Mouse (Mus musculus): ENCODE data around the gene Large2. TPM values are rescaled to one million over a fixed set of nuclear protein-coding genes. Genes with fewer than 3 reads are reported as not detected.

Large2 gene
- polyA plus RNA-seq, 1 experiment from 2014 or later = 1.6 TPM

DNA sequence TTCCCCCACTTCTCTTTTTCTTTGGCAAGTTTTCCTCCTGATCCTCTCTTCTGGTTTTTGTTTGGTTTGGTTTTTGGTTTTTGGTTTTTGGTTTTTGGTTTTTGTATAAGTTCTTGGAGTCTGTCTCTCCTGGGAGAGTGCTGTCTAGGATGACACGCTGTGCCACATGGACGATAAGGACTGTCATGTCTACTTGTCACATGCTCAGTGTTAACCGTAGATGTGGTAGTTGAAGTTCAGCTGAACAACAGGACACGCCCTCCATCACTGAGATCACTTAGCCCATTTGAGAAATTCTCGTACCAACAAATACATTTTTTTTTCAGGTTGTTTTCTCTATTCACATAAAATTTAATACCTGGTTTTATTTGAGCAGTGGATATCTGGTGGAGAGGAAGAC lies 57.4 kb downstream of the Large2 start:
- ATAC-seq (replicated peaks; ENCODE audit: insufficient number of reproducible peaks, insufficient read depth, low FRiP score, low read depth) = no peak

DNA sequence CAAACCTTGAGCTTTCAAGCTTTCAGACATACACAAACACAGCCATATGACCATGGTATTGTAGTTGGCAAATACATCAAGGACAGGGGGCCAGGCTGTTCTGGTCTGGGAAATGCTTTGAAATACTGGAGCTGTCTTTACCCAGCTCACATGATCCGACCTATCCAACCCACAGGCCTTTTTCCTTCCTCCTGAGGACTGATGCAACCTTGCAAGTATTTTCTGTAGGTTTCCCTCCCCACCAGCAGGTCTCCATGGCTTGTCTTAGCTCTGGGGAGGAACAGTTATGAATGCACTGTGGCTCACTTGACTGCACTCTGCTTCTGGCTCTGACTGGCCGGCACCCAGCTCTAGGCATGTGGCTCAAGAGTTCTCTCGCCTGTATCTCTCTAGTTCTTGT lies 58.0 kb downstream of the Large2 start:
- no peak for ATAC-seq (replicated peaks; ENCODE audit: insufficient number of reproducible peaks, insufficient read depth, low FRiP score, low read depth)
- no peaks in the 10 kb centered on the region; the same call in 1 of the 2 replicates for H3K4me1 ChIP-seq (replicated peaks)
- WGBS = 56% methylated on average over 3 of the region's 3 CpGs
- 0 out of 2 replicates have a peak, but pooled peaks cover 1% of the 10 kb centered on the region for H3K36me3 ChIP-seq
- H3K9ac ChIP-seq = no peak overlapping the region
- no peaks in the 10 kb centered on the region for H3K9me3 ChIP-seq (replicated peaks)
- no peak overlapping the region for H3K27ac ChIP-seq
- H3K4me2 ChIP-seq = no peak overlapping the region
- H3K27me3 ChIP-seq = no peaks in the 10 kb centered on the region
- H3K4me3 ChIP-seq = no peak overlapping the region

More for the DNA sequence above, 57.4 kb downstream of the Large2 start:
- peaks cover 7% of the 10 kb centered on the region; the same call in 1 of the 2 replicates for H3K36me3 ChIP-seq
- H3K4me3 ChIP-seq = no peak overlapping the region
- H3K27me3 ChIP-seq = no peaks in the 10 kb centered on the region
- H3K9me3 ChIP-seq (replicated peaks) = no peaks in the 10 kb centered on the region
- no peak overlapping the region for H3K27ac ChIP-seq
- no peak overlapping the region for H3K4me2 ChIP-seq
- no peak overlapping the region for H3K9ac ChIP-seq
- H3K4me1 ChIP-seq (replicated peaks) = no peaks in the 10 kb centered on the region; the same call in 1 of the 2 replicates
- WGBS = 75% methylated on average over 5 of the region's 5 CpGs

Small RNAs within 50 kb of the gene (microRNA-seq; reads per million reads assigned to microRNA genes)
- gene Mir7000 = not detected

Other genes starting within 250 kb of the Large2 start
- 14.8 and 19.0 TPM in 2 replicates for gene Pex16, start 193 bp downstream of the Large2 start, polyA plus RNA-seq (2015; fragmentation: Nextera tagmentation; extraction: Ambion mirVana)
- gene 1700029I15Rik, start 7.7 kb upstream of the Large2 start, polyA plus RNA-seq (2015; fragmentation: Nextera tagmentation; extraction: Ambion mirVana) = 1.2 and 1.7 TPM in 2 replicates
- gene Mapk8ip1, start 26.4 kb upstream of the Large2 start, polyA plus RNA-seq (2015; fragmentation: Nextera tagmentation; extraction: Ambion mirVana) = 5.7 and 9.7 TPM in 2 replicates
- gene Cry2, start 59.2 kb upstream of the Large2 start, polyA plus RNA-seq (2015; fragmentation: Nextera tagmentation; extraction: Ambion mirVana) = 15.8 and 20.9 TPM in 2 replicates
- 6.9 and 11.6 TPM in 2 replicates for gene Slc35c1, start 85.7 kb upstream of the Large2 start, polyA plus RNA-seq (2015; fragmentation: Nextera tagmentation; extraction: Ambion mirVana)
- gene Chst1, start 224.8 kb upstream of the Large2 start, polyA plus RNA-seq (2015; fragmentation: Nextera tagmentation; extraction: Ambion mirVana) = 1.9 and 4.0 TPM in 2 replicates

Data from heart, embryonic 15.5 days (tissue).